ENCODE assay signal across 28 mouse cellular contexts in the genomic region with DNA sequence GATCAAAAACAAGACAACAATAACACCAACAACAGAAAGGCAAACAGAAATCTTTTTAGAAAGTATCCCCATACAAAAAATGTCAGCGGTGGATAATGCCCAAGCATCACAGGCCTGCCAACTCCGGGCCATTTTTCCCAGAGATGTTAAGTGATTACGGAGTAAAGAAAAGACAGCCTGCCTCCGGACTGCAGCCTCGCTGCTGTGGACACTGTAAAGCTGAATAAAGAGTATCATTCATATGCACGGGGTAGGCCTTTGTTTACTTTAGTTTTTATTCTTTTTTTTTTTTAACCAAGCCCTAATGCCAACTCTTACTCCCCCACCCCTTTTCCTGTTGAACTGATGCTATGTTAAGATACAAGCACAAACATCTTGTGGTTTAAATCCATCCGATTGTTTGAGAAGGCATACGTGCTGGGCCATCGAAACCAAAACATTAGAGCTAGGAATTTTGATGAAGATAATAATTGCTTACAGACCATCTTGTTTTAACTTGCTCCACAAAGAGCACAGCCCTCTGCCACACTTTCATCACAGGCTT. TPM values are rescaled to one million over a fixed set of nuclear protein-coding genes. Genes with fewer than 3 reads are reported as not detected.
DNase-seq lines count a peak whose midpoint lies in the region; ATAC-seq lines count a peak whose summit lies in the region.
"Had no signal": no experiment of that assay in that cellular context is flagged by ENCODE, and none has a peak within 500 bp of the region (broad histone marks: within the 10 kb centered on the region; RNA-seq: fewer than 3 reads in every experiment).

No protein-coding gene starts in this region.

- no peaks in the 10 kb centered on the region for H3K9me3 ChIP-seq in embryonic facial prominence, embryonic 11.5 days (replicated peaks; ENCODE audit: control insufficient read depth, low read length)
- no peaks in the 10 kb centered on the region for H3K9me3 ChIP-seq in embryonic facial prominence, embryonic 10.5 days
- H3K9me3 ChIP-seq in lung, embryonic 15.5 days: no peaks in the 10 kb centered on the region
- H3K9me3 ChIP-seq in embryonic facial prominence, embryonic 14.5 days (ENCODE audit: control insufficient read depth, low read length): no peaks in the 10 kb centered on the region
- H3K9me3 ChIP-seq in hindbrain, embryonic 16.5 days (ENCODE audit: control insufficient read depth, low read length): no peaks in the 10 kb centered on the region
- H3K9me3 ChIP-seq: limb, embryonic 12.5 days; liver, embryonic 15.5 days; stomach, embryonic 15.5 days had no signal

- peak; percentile 18 for DNase-seq in embryonic facial prominence, embryonic 11.5 days (ENCODE audit: low spot score)
- no peak for DNase-seq in embryonic facial prominence, embryonic 10.5 days (ENCODE audit: low spot score)
- no peak for DNase-seq in lung, postnatal 10 days
- DNase-seq in embryonic facial prominence, embryonic 14.5 days (ENCODE audit: low spot score): peak; percentile 45
- no peak for DNase-seq in cerebellum, adult 8-10 months
- DNase-seq: adrenal gland, postnatal 25 days; cerebellum, adult 2 months; cerebellum, postnatal 25 days; forebrain, postnatal 0 days; heart, postnatal 10 days; kidney, adult 11 months; kidney, postnatal 14 days; layer of hippocampus, adult 9-11 months; right cerebral cortex, postnatal 25 days; thymus, adult 18-20 months; thymus, postnatal 25 days had no signal

- 29% methylated on average over 9 of the region's 9 CpGs for WGBS in embryonic facial prominence, embryonic 11.5 days
- WGBS in embryonic facial prominence, embryonic 10.5 days: 39% methylated on average over 9 of the region's 9 CpGs
- 13% methylated on average over 9 of the region's 9 CpGs for WGBS in lung, embryonic 15.5 days
- 21% methylated on average over 9 of the region's 9 CpGs for whole genome bisulfite sequencing in embryonic facial prominence, embryonic 14.5 days
- WGBS in hindbrain, embryonic 16.5 days: 44% methylated on average over 9 of the region's 9 CpGs

- H3K27ac ChIP-seq in embryonic facial prominence, embryonic 11.5 days (replicated peaks; ENCODE audit: low read depth, low read length): no peak overlapping the region
- no peak overlapping the region for H3K27ac ChIP-seq in embryonic facial prominence, embryonic 10.5 days (replicated peaks)
- peak overlapping the region; percentile 60 for H3K27ac ChIP-seq in lung, embryonic 15.5 days
- no peak overlapping the region for H3K27ac ChIP-seq in embryonic facial prominence, embryonic 14.5 days (replicated peaks; ENCODE audit: low read depth, low read length)
- H3K27ac ChIP-seq in hindbrain, embryonic 16.5 days (ENCODE audit: low read depth, low read length): no peak overlapping the region
- H3K27ac ChIP-seq: heart, embryonic 13.5 days; hindbrain, embryonic 14.5 days; limb, embryonic 12.5 days; liver, embryonic 15.5 days; stomach, embryonic 15.5 days had no signal

- H3K9ac ChIP-seq in embryonic facial prominence, embryonic 11.5 days (replicated peaks; ENCODE audit: low read length): no peak overlapping the region
- H3K9ac ChIP-seq in lung, embryonic 15.5 days: no peak overlapping the region
- no peak overlapping the region for H3K9ac ChIP-seq in embryonic facial prominence, embryonic 14.5 days (ENCODE audit: low read depth, low read length)
- H3K9ac ChIP-seq in hindbrain, embryonic 16.5 days (ENCODE audit: low read depth, low read length): no peak overlapping the region
- H3K9ac ChIP-seq: forebrain, postnatal 0 days; heart, embryonic 13.5 days; hindbrain, embryonic 14.5 days; liver, embryonic 15.5 days; stomach, embryonic 15.5 days had no signal

- no peak overlapping the region for H3K4me2 ChIP-seq in embryonic facial prominence, embryonic 11.5 days (ENCODE audit: low read depth, low read length)
- 0 out of 2 replicates have a peak overlapping the region, but pooled peaks have one; percentile 16 for H3K4me2 ChIP-seq in lung, embryonic 15.5 days
- 0 out of 2 replicates have a peak overlapping the region, but pooled peaks have one; percentile 4 for H3K4me2 ChIP-seq in embryonic facial prominence, embryonic 14.5 days (ENCODE audit: low read depth, low read length)
- no peak overlapping the region for H3K4me2 ChIP-seq in hindbrain, embryonic 16.5 days (ENCODE audit: low read length)
- H3K4me2 ChIP-seq: heart, embryonic 13.5 days; hindbrain, embryonic 14.5 days; limb, embryonic 12.5 days; liver, embryonic 15.5 days; stomach, embryonic 15.5 days had no signal

- no peak overlapping the region for H3K4me3 ChIP-seq in embryonic facial prominence, embryonic 11.5 days (ENCODE audit: low read depth, low read length)
- H3K4me3 ChIP-seq in embryonic facial prominence, embryonic 10.5 days: no peak overlapping the region
- no peak overlapping the region for H3K4me3 ChIP-seq in lung, embryonic 15.5 days
- no peak overlapping the region for H3K4me3 ChIP-seq in embryonic facial prominence, embryonic 14.5 days (ENCODE audit: low read depth, low read length)
- no peak overlapping the region for H3K4me3 ChIP-seq in hindbrain, embryonic 16.5 days (ENCODE audit: low read length)
- H3K4me3 ChIP-seq: heart, embryonic 13.5 days; limb, embryonic 12.5 days; liver, embryonic 15.5 days; stomach, embryonic 15.5 days had no signal

- no peaks in the 10 kb centered on the region for H3K4me1 ChIP-seq in embryonic facial prominence, embryonic 11.5 days (ENCODE audit: control insufficient read depth, insufficient read depth, low read length)
- peaks cover 27% of the 10 kb centered on the region for H3K4me1 ChIP-seq in embryonic facial prominence, embryonic 10.5 days
- H3K4me1 ChIP-seq in lung, embryonic 15.5 days: peaks cover 26% of the 10 kb centered on the region
- H3K4me1 ChIP-seq in embryonic facial prominence, embryonic 14.5 days (ENCODE audit: control insufficient read depth, insufficient read depth, low read length): peaks cover 9% of the 10 kb centered on the region
- H3K4me1 ChIP-seq in hindbrain, embryonic 16.5 days (ENCODE audit: control insufficient read depth, insufficient read depth, low read depth, low read length): no peaks in the 10 kb centered on the region; the same call in 1 of the 2 replicates
- H3K4me1 ChIP-seq: limb, embryonic 12.5 days; liver, embryonic 15.5 days had no signal

- no peaks in the 10 kb centered on the region for H3K27me3 ChIP-seq in embryonic facial prominence, embryonic 11.5 days (ENCODE audit: control insufficient read depth, insufficient read depth, low read length)
- no peaks in the 10 kb centered on the region for H3K27me3 ChIP-seq in embryonic facial prominence, embryonic 10.5 days (replicated peaks; ENCODE audit: low read depth, poor library complexity, severe bottlenecking)
- H3K27me3 ChIP-seq in lung, embryonic 15.5 days: no peaks in the 10 kb centered on the region
- no peaks in the 10 kb centered on the region for H3K27me3 ChIP-seq in embryonic facial prominence, embryonic 14.5 days (replicated peaks; ENCODE audit: control insufficient read depth, insufficient read depth, low read length)
- H3K27me3 ChIP-seq in hindbrain, embryonic 16.5 days (replicated peaks; ENCODE audit: control insufficient read depth, insufficient read depth, low read length): no peaks in the 10 kb centered on the region
- H3K27me3 ChIP-seq: heart, embryonic 13.5 days; limb, embryonic 12.5 days; liver, embryonic 15.5 days; stomach, embryonic 15.5 days had no signal

- no peak for ATAC-seq in embryonic facial prominence, embryonic 11.5 days (replicated peaks; ENCODE audit: insufficient number of reproducible peaks, low FRiP score, low TSS enrichment, low read depth)
- ATAC-seq in lung, embryonic 15.5 days (ENCODE audit: borderline replicate concordance, extremely low read depth, low FRiP score, low TSS enrichment): no peak
- 0 out of 2 replicates have a peak, but pooled peaks have one; percentile 30 for ATAC-seq in embryonic facial prominence, embryonic 14.5 days (ENCODE audit: low read depth)
- ATAC-seq in hindbrain, embryonic 16.5 days: no peak
- ATAC-seq: forebrain, postnatal 0 days; inflammation-experienced regulatory T-cells, adult 6 months; midbrain, embryonic 16.5 days had no signal

- H3K36me3 ChIP-seq in embryonic facial prominence, embryonic 11.5 days (replicated peaks; ENCODE audit: control insufficient read depth, insufficient read depth, low read depth, low read length): no peaks in the 10 kb centered on the region
- no peaks in the 10 kb centered on the region for H3K36me3 ChIP-seq in embryonic facial prominence, embryonic 10.5 days (replicated peaks)
- no peaks in the 10 kb centered on the region for H3K36me3 ChIP-seq in lung, embryonic 15.5 days
- no peaks in the 10 kb centered on the region for H3K36me3 ChIP-seq in embryonic facial prominence, embryonic 14.5 days (ENCODE audit: control insufficient read depth, insufficient read depth, low read length)
- no peaks in the 10 kb centered on the region for H3K36me3 ChIP-seq in hindbrain, embryonic 16.5 days (ENCODE audit: control insufficient read depth, insufficient read depth, low read length)
- H3K36me3 ChIP-seq: heart, embryonic 13.5 days; limb, embryonic 12.5 days; liver, embryonic 15.5 days; stomach, embryonic 15.5 days had no signal

RNA-seq across cellular contexts. Expression of a gene that starts 16.7 kb away (rescaled TPM):
- 37.7 and 50.1 TPM in 2 replicates for polyA plus RNA-seq in embryonic facial prominence, embryonic 11.5 days (2014; fragmentation: Nextera tagmentation; extraction: Ambion mirVana)
- polyA plus RNA-seq in embryonic facial prominence, embryonic 10.5 days (2016; fragmentation: Nextera tagmentation; extraction: Ambion mirVana): 41.7 and 46.4 TPM in 2 replicates
- polyA plus RNA-seq in lung, embryonic 15.5 days (2015; fragmentation: Nextera tagmentation; extraction: Ambion mirVana): 59.6 and 61.2 TPM in 2 replicates
- 45.7 and 49.2 TPM in 2 replicates for polyA plus RNA-seq in embryonic facial prominence, embryonic 14.5 days (2014; fragmentation: Nextera tagmentation; extraction: Ambion mirVana)
- 21.3 and 27.5 TPM in 2 replicates for polyA plus RNA-seq in hindbrain, embryonic 16.5 days (2015; fragmentation: Nextera tagmentation; extraction: Ambion mirVana)

RNA-seq across cellular contexts. Expression of a gene that starts 16.8 kb away (rescaled TPM):
- 24.1 and 25.1 TPM in 2 replicates for polyA plus RNA-seq in embryonic facial prominence, embryonic 11.5 days (2014; fragmentation: Nextera tagmentation; extraction: Ambion mirVana)
- 24.4 and 24.8 TPM in 2 replicates for polyA plus RNA-seq in embryonic facial prominence, embryonic 10.5 days (2016; fragmentation: Nextera tagmentation; extraction: Ambion mirVana)
- polyA plus RNA-seq in lung, embryonic 15.5 days (2015; fragmentation: Nextera tagmentation; extraction: Ambion mirVana): 39.3 and 41.2 TPM in 2 replicates
- polyA plus RNA-seq in embryonic facial prominence, embryonic 14.5 days (2014; fragmentation: Nextera tagmentation; extraction: Ambion mirVana): 30.9 and 37.1 TPM in 2 replicates
- 16.7 and 17.7 TPM in 2 replicates for polyA plus RNA-seq in hindbrain, embryonic 16.5 days (2015; fragmentation: Nextera tagmentation; extraction: Ambion mirVana)

RNA-seq across cellular contexts. Expression of a gene that starts 37.0 kb away (rescaled TPM):
- not detected in 2 replicates for polyA plus RNA-seq in embryonic facial prominence, embryonic 11.5 days (2014; fragmentation: Nextera tagmentation; extraction: Ambion mirVana)
- polyA plus RNA-seq in embryonic facial prominence, embryonic 10.5 days (2016; fragmentation: Nextera tagmentation; extraction: Ambion mirVana): 0.17 TPM in 1 of 2 replicates, not detected in the other
- polyA plus RNA-seq in lung, embryonic 15.5 days (2015; fragmentation: Nextera tagmentation; extraction: Ambion mirVana): 2.1 and 2.5 TPM in 2 replicates
- polyA plus RNA-seq in embryonic facial prominence, embryonic 14.5 days (2014; fragmentation: Nextera tagmentation; extraction: Ambion mirVana): 1.1 and 4.6 TPM in 2 replicates
- polyA plus RNA-seq in hindbrain, embryonic 16.5 days (2015; fragmentation: Nextera tagmentation; extraction: Ambion mirVana): 0.28 and 0.31 TPM in 2 replicates
- polyA plus RNA-seq: kidney, embryonic 14.5 days; liver, adult 2 months had no signal

RNA-seq across cellular contexts. Expression of a gene that starts 44.9 kb away (rescaled TPM):
- not detected in 2 replicates for polyA plus RNA-seq in embryonic facial prominence, embryonic 11.5 days (2014; fragmentation: Nextera tagmentation; extraction: Ambion mirVana)
- polyA plus RNA-seq in embryonic facial prominence, embryonic 10.5 days (2016; fragmentation: Nextera tagmentation; extraction: Ambion mirVana): not detected in 2 replicates
- polyA plus RNA-seq in lung, embryonic 15.5 days (2015; fragmentation: Nextera tagmentation; extraction: Ambion mirVana): 0.30 TPM in 1 of 2 replicates, not detected in the other
- 0.42 TPM in 1 of 2 replicates, not detected in the other for polyA plus RNA-seq in embryonic facial prominence, embryonic 14.5 days (2014; fragmentation: Nextera tagmentation; extraction: Ambion mirVana)
- polyA plus RNA-seq in hindbrain, embryonic 16.5 days (2015; fragmentation: Nextera tagmentation; extraction: Ambion mirVana): 0.47 and 0.54 TPM in 2 replicates
- polyA plus RNA-seq: forebrain, postnatal 0 days; heart, embryonic 13.5 days; hindbrain, embryonic 14.5 days; kidney, embryonic 14.5 days; limb, embryonic 12.5 days; liver, embryonic 15.5 days; neural tube, embryonic 11.5 days had no signal

Comparison
In these comparisons a context has a peak if more than half of its experiments do, and no peak if none do; other contexts are left out.
1. DNase-seq: peak in embryonic facial prominence, embryonic 11.5 days (single experiment) and embryonic facial prominence, embryonic 14.5 days (single experiment); none in embryonic facial prominence, embryonic 10.5 days (single experiment), lung, postnatal 10 days (single experiment) and cerebellum, adult 8-10 months (single experiment).
2. H3K4me2 ChIP-seq: peak in lung, embryonic 15.5 days (single experiment) and embryonic facial prominence, embryonic 14.5 days (single experiment); none in embryonic facial prominence, embryonic 11.5 days (single experiment) and hindbrain, embryonic 16.5 days (single experiment).